Mouse (Mus musculus) lung, postnatal 0 days (tissue): ENCODE measurements around the gene Dclk2. TPM values are rescaled to one million over a fixed set of nuclear protein-coding genes. Genes with fewer than 3 reads are reported as not detected.

ENCODE experiments used
- ATAC-seq: fragments of 200-750 bp; cut with Nextera tagmentation; 2 replicates; pipeline ENCODE4 v1.8.0; 2017; ENCODE audit warnings: moderate library complexity
- DNase-seq: peaks from one replicate; pipeline ENCODE4 v3.0.0-alpha.2; 2016; ENCODE audit warnings: low spot score
- H3K27ac ChIP-seq: fragments of 300-500 bp; sonication (generic); 2 replicates; pipeline ENCODE4 v1.5.1; 2014; ENCODE audit warnings: antibody characterized with exemption, mild to moderate bottlenecking, low read length, mixed read lengths
- H3K27me3 ChIP-seq: fragments of 300-500 bp; sonication (generic); replicated peaks from 2 replicates; pipeline ENCODE4 v1.6.1; 2014; ENCODE audit warnings: low read length, mixed read lengths; ENCODE audit not compliant: insufficient read depth
- H3K36me3 ChIP-seq: fragments of 300-500 bp; sonication (generic); 2 replicates; pipeline ENCODE4 v1.6.1; 2014; ENCODE audit warnings: low read length, mixed read lengths; ENCODE audit not compliant: insufficient read depth
- H3K4me1 ChIP-seq: fragments of 300-500 bp; sonication (generic); 2 replicates; pipeline ENCODE4 v1.6.1; 2014; ENCODE audit warnings: antibody characterized with exemption, low read depth, low read length, mixed read lengths; ENCODE audit not compliant: insufficient read depth
- H3K4me2 ChIP-seq: fragments of 300-500 bp; sonication (generic); replicated peaks from 2 replicates; pipeline ENCODE4 v1.6.1; 2014; ENCODE audit warnings: low read depth, mild to moderate bottlenecking, low read length, moderate library complexity, mixed read lengths
- H3K4me3 ChIP-seq: fragments of 300-500 bp; sonication (generic); 2 replicates; pipeline ENCODE4 v1.5.1; 2014; ENCODE audit warnings: low read depth, low read length
- H3K9ac ChIP-seq: fragments of 300-500 bp; sonication (generic); replicated peaks from 2 replicates; pipeline ENCODE4 v1.6.1; 2014; ENCODE audit warnings: low read depth, mild to moderate bottlenecking
- H3K9me3 ChIP-seq: fragments of 300-500 bp; sonication (generic); 2 replicates; pipeline ENCODE4 v1.6.1; 2016; ENCODE audit warnings: low read length, mixed read lengths
- CTCF ChIP-seq: IDR thresholded peaks from 2 replicates; pipeline ENCODE4 v1.5.1; 2016; ENCODE audit warnings: antibody characterized with exemption, mild to moderate bottlenecking
- EP300 ChIP-seq: IDR thresholded peaks from 2 replicates; pipeline ENCODE4 v1.6.1; 2016; ENCODE audit warnings: antibody characterized with exemption, mild to moderate bottlenecking, control low read depth
- WGBS: fragments of 180-500 bp; shearing (Covaris S2); extraction: QIAGEN DNeasy Blood & Tissue Kit; methylation state at CpG from one replicate; pipeline ENCODE4 v1.1.7; 2014; 5-methylcytosine and 5-hydroxymethylcytosine counted together
- polyA plus RNA-seq: library from polyadenylated mRNA; unstranded; fragments of >200 nt; fragmentation: Nextera tagmentation; extraction: Ambion mirVana; gene quantifications from 2 replicates; pipeline ENCODE4 v1.2.1, GENCODE M21; 2015

Gene Dclk2
- polyA plus RNA-seq, 1 experiment from 2014 or later = 2.1 TPM

- DNase-seq (no peak), ATAC-seq (no peak)
- Histone ChIP-seq H3K4me1 (no peaks in the 10 kb centered on the region), H3K27me3 (no peaks in the 10 kb centered on the region), H3K36me3 (no peaks in the 10 kb centered on the region), H3K27ac (no peak overlapping the region), H3K9ac (no peak overlapping the region), H3K9me3 (no peaks in the 10 kb centered on the region), H3K4me2 (no peak overlapping the region), H3K4me3 (no peak overlapping the region)
- WGBS = 57% methylated on average over 14 of the region's 14 CpGs
- no peak for TF ChIP-seq EP300
- TF ChIP-seq CTCF = no peak
Observed at GRCm38 (mm10) chr3:86832591-86833267, 87.9 kb downstream of the Dclk2 start.

GRCm38 (mm10) chr3:86832115-86832514 is 88.5 kb downstream of the Dclk2 start:
- no peaks in the 10 kb centered on the region for H3K9me3 ChIP-seq
- no peaks in the 10 kb centered on the region for H3K4me1 ChIP-seq
- no peak overlapping the region for H3K4me3 ChIP-seq
- no peak overlapping the region for H3K9ac ChIP-seq
- H3K27me3 ChIP-seq = no peaks in the 10 kb centered on the region
- no peak overlapping the region for H3K27ac ChIP-seq
- no peak overlapping the region for H3K4me2 ChIP-seq
- WGBS = 55% methylated on average over 8 of the region's 8 CpGs
- no peaks in the 10 kb centered on the region for H3K36me3 ChIP-seq
- no peak for ATAC-seq
- no peak for TF ChIP-seq EP300
- TF ChIP-seq CTCF = no peak
- no peak for DNase-seq

GRCm38 (mm10) chr3:86827506-86827905 is 93.1 kb downstream of the Dclk2 start:
- Histone ChIP-seq H3K27ac (no peak overlapping the region), H3K4me1 (no peaks in the 10 kb centered on the region), H3K4me3 (no peak overlapping the region), H3K4me2 (no peak overlapping the region), H3K36me3 (no peaks in the 10 kb centered on the region), H3K9ac (no peak overlapping the region), H3K27me3 (no peaks in the 10 kb centered on the region), H3K9me3 (no peaks in the 10 kb centered on the region)
- ATAC-seq = no peak
- DNase-seq = no peak
- no peak for TF ChIP-seq CTCF
- WGBS = 83% methylated on average over 3 of the region's 3 CpGs

DNA sequence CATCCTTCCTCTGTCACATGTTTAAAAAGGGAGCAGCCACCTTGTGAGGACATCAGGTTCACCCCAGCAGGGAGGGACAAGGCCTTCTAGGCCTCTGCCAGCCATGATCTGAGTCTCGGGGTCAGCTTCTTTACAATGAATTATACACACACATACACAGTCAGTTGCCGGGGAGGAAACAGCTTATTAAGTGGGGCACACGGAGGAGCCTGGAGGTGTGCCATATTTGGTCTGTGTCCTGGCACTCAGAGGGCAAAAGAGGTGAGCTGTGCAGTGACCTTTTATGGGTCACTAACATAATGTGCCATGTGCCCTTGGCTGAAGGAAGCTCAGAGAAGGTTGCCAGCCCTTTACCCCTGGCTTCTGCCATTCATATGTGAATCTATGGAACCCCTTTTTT is 99.3 kb downstream of the Dclk2 start:
- H3K9me3 ChIP-seq = no peaks in the 10 kb centered on the region
- no peaks in the 10 kb centered on the region for H3K36me3 ChIP-seq
- no peak overlapping the region for H3K4me3 ChIP-seq
- H3K4me1 ChIP-seq = no peaks in the 10 kb centered on the region
- TF ChIP-seq CTCF = no peak
- no peak for TF ChIP-seq EP300
- no peaks in the 10 kb centered on the region for H3K27me3 ChIP-seq
- ATAC-seq (no peak), DNase-seq (no peak)
- no peak overlapping the region for H3K9ac ChIP-seq
- 53% methylated on average over 3 of the region's 3 CpGs for WGBS
- H3K27ac ChIP-seq = no peak overlapping the region
- H3K4me2 ChIP-seq = no peak overlapping the region

GRCm38 (mm10) chr3:86820344-86820743 is 100.3 kb downstream of the Dclk2 start:
- Histone ChIP-seq H3K27ac (no peak overlapping the region), H3K36me3 (no peaks in the 10 kb centered on the region)
- 45% methylated on average over 10 of the region's 10 CpGs for WGBS

GRCm38 (mm10) chr3:86819372-86819771 is 101.3 kb downstream of the Dclk2 start:
- 90% methylated on average over 6 of the region's 6 CpGs for WGBS
- Histone ChIP-seq H3K27me3 (no peaks in the 10 kb centered on the region), H3K9me3 (no peaks in the 10 kb centered on the region), H3K36me3 (no peaks in the 10 kb centered on the region), H3K9ac (no peak overlapping the region), H3K4me1 (no peaks in the 10 kb centered on the region), H3K27ac (no peak overlapping the region), H3K4me2 (no peak overlapping the region), H3K4me3 (no peak overlapping the region)
- ATAC-seq (no peak), DNase-seq (no peak)
- TF ChIP-seq CTCF (no peak), EP300 (no peak)

More at GRCm38 (mm10) chr3:86820344-86820743, 100.3 kb downstream of the Dclk2 start:
- Histone ChIP-seq H3K4me2 (no peak overlapping the region), H3K4me3 (no peak overlapping the region), H3K9ac (no peak overlapping the region), H3K27me3 (no peaks in the 10 kb centered on the region), H3K4me1 (no peaks in the 10 kb centered on the region), H3K9me3 (no peaks in the 10 kb centered on the region)
- TF ChIP-seq EP300 (no peak), CTCF (no peak)
- no peak for ATAC-seq
- DNase-seq = no peak
